Mouse (Mus musculus): Measurements from ENCODE around the gene Zfp764. TPM values are rescaled to one million over a fixed set of nuclear protein-coding genes. Genes with fewer than 3 reads are reported as not detected.

Zfp764 gene
- total RNA-seq, 2 experiments from 2014 or later = 4.6 to 5.0 TPM

Other genes with a start within 250 kb of the Zfp764 start
- 10 to 100 TPM; 47.4 to 55.9 TPM for gene Cd2bp2, start 210.8 kb downstream of the Zfp764 start, total RNA-seq (2021)
- gene Tbc1d10b, start 198.4 kb downstream of the Zfp764 start, total RNA-seq (2021) = 10 to 100 TPM; 48.0 to 51.7 TPM
- gene Mylpf, start 197.9 kb downstream of the Zfp764 start, total RNA-seq (2021) = over 10,000 TPM; 28,893 to 32,257 TPM
- 1 to 10 TPM; 9.0 to 9.8 TPM for gene Zfp553, start 173.8 kb downstream of the Zfp764 start, total RNA-seq (2021)
- 1 to 10 TPM; 7.4 to 7.6 TPM for gene Sept1, start 173.7 kb downstream of the Zfp764 start, total RNA-seq (2021)
- gene Zfp771, start 162.5 kb downstream of the Zfp764 start, total RNA-seq (2021) = 10 to 100 TPM; 23.7 to 29.6 TPM
- 10 to 100 TPM; 35.6 to 48.5 TPM for gene Dctpp1, start 146.1 kb downstream of the Zfp764 start, total RNA-seq (2021)
- gene Sephs2, start 132.8 kb downstream of the Zfp764 start, total RNA-seq (2021) = 10 to 100 TPM; 22.1 to 23.7 TPM
- 1 to 10 TPM; 1.8 to 2.8 TPM for gene Itgal, start 110.6 kb downstream of the Zfp764 start, total RNA-seq (2021)
- 10 to 100 TPM; 32.3 to 36.0 TPM for gene Zfp768, start 61.2 kb downstream of the Zfp764 start, total RNA-seq (2021)
- gene Zfp747, start 30.8 kb downstream of the Zfp764 start, total RNA-seq (2021) = 1 to 10 TPM; 4.6 to 6.9 TPM
- gene 9130019O22Rik, start 19.7 kb downstream of the Zfp764 start, total RNA-seq (2021) = 1 to 10 TPM; 2.8 to 3.3 TPM
- 1 to 10 TPM; 4.7 to 5.5 TPM for gene E430018J23Rik, start 13.2 kb downstream of the Zfp764 start, total RNA-seq (2021)
- gene Zfp688, start 15.2 kb upstream of the Zfp764 start, total RNA-seq (2021) = 1 to 10 TPM; 6.6 to 9.1 TPM
- gene Zfp689, start 42.3 kb upstream of the Zfp764 start, total RNA-seq (2021) = 1 to 10 TPM; 3.3 to 3.4 TPM
- gene Prr14, start 52.8 kb upstream of the Zfp764 start, total RNA-seq (2021) = 10 to 100 TPM; 26.1 to 32.5 TPM
- gene Fbrs, start 72.4 kb upstream of the Zfp764 start, total RNA-seq (2021) = 10 to 100 TPM; 39.7 to 51.3 TPM
- 10 to 100 TPM; 70.3 to 78.6 TPM for gene Srcap, start 105.2 kb upstream of the Zfp764 start, total RNA-seq (2021)
- gene Gm42715, start 112.8 kb upstream of the Zfp764 start, total RNA-seq (2021) = 10 to 100 TPM; 15.0 to 19.1 TPM
- gene Tmem265, start 154.6 kb upstream of the Zfp764 start, total RNA-seq (2021) = 1 to 10 TPM in 1 of 2 experiments, not detected in 1; 3.1 TPM
- 10 to 100 TPM; 21.6 to 25.5 TPM for gene Phkg2, start 166.5 kb upstream of the Zfp764 start, total RNA-seq (2021)
- 1 to 10 TPM; 5.0 to 5.1 TPM for gene Ccdc189, start 181.8 kb upstream of the Zfp764 start, total RNA-seq (2021)
- gene Rnf40, start 181.9 kb upstream of the Zfp764 start, total RNA-seq (2021) = 10 to 100 TPM; 48.4 to 50.5 TPM
- 10 to 100 TPM; 13.1 to 13.5 TPM for gene Zfp629, start 209.0 kb upstream of the Zfp764 start, total RNA-seq (2021)